Mouse (Mus musculus) lung, postnatal 14 days (tissue): Measurements from ENCODE around the gene Pear1.

Experiments
- DNase-seq: peaks from one replicate; pipeline ENCODE4 v3.0.0; 2021

The Pear1 gene

GRCm38 (mm10) chr3:87724556-87724955 is 99.5 kb downstream of the Pear1 start:
- DNase-seq: no peak

DNA sequence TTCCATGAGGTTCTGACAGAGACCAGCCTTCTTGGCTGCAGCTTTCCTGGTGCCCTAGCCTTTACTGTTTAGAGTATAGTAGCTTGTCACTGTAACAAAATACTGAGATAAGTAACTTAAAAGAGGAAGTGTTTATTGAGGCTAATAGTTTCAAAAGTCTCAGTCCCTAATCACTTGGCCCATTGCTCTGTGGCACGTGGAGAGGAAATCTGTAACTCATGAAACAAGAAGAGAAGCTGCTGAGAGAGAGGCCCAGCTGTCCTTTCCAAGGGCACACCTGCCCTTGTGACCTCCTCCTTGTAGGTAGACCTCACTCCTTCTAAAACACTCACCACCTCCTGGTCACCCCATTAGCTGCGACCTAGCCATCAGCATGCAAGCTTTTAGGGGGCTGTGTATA is 105.6 kb downstream of the Pear1 start:
- no peak for DNase-seq
